Mouse (Mus musculus): Measurements from ENCODE around the gene Lrrc56.

DNA sequence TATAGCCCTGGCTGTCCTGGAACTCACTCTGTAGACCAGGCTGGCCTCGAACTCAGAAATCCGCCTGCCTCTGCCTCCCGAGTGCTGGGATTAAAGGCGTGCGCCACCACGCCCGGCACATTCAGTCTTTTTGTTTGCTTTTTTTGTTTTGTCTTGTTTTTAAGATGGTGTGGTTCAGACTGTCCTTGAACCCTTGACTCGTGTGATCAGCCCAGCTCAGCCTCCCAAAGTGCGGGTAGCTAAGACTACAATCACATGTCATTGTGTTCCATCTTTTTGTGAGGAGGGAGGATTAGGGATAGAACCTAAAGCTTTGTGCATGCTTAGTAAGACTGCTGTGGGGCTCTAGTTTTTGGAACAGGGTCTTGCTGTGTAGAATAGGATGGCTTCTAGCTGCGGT is 37.6 kb downstream of the Lrrc56 start:
- TF ChIP-seq CTCF (IDR thresholded peaks at IDR 0.05; ENCODE audit: low read depth) (no peak), EP300 (IDR thresholded peaks at IDR 0.05; ENCODE audit: low read depth) (no peak)
